Mouse (Mus musculus) embryonic facial prominence, embryonic 15.5 days (tissue): Measurements from ENCODE around the gene Agpat4. TPM values are rescaled to one million over a fixed set of nuclear protein-coding genes. Genes with fewer than 3 reads are reported as not detected.

Source experiments
- ATAC-seq: fragments of 200-750 bp; cut with Nextera tagmentation; 2 replicates; pipeline ENCODE4 v1.8.0; 2017; ENCODE audit warnings: low read depth, moderate TSS enrichment; ENCODE audit not compliant: insufficient number of reproducible peaks, low FRiP score, low TSS enrichment
- H3K27ac ChIP-seq: fragments of 300-500 bp; sonication (generic); replicated peaks from 2 replicates; pipeline ENCODE4 v1.5.1; 2015; ENCODE audit warnings: mild to moderate bottlenecking, inconsistent platforms
- H3K27me3 ChIP-seq: fragments of 300-500 bp; sonication (generic); 2 replicates; pipeline ENCODE4 v1.6.1; 2015; ENCODE audit warnings: inconsistent platforms
- H3K36me3 ChIP-seq: fragments of 300-500 bp; sonication (generic); 2 replicates; pipeline ENCODE4 v1.6.1; 2015; ENCODE audit warnings: mild to moderate bottlenecking, inconsistent platforms
- H3K4me1 ChIP-seq: fragments of 300-500 bp; sonication (generic); 2 replicates; pipeline ENCODE4 v1.6.1; 2015; ENCODE audit warnings: inconsistent platforms
- H3K4me2 ChIP-seq: fragments of 300-500 bp; sonication (generic); replicated peaks from 2 replicates; pipeline ENCODE4 v1.6.1; 2015; ENCODE audit warnings: mild to moderate bottlenecking, inconsistent platforms
- H3K4me3 ChIP-seq: fragments of 300-500 bp; sonication (generic); replicated peaks from 2 replicates; pipeline ENCODE4 v1.5.1; 2015; ENCODE audit warnings: mild to moderate bottlenecking, inconsistent platforms
- H3K9ac ChIP-seq: fragments of 300-500 bp; sonication (generic); 2 replicates; pipeline ENCODE4 v1.6.1; 2015; ENCODE audit warnings: inconsistent platforms
- H3K9me3 ChIP-seq: fragments of 300-500 bp; sonication (generic); replicated peaks from 2 replicates; pipeline ENCODE4 v1.6.1; 2016; ENCODE audit warnings: inconsistent platforms
- WGBS: fragments of 180-500 bp; shearing (Covaris S2); methylation state at CpG from one replicate; pipeline ENCODE4 v1.1.7; 2015; 5-methylcytosine and 5-hydroxymethylcytosine counted together
- polyA plus RNA-seq: library from polyadenylated mRNA; unstranded; fragments of >200 nt; fragmentation: Nextera tagmentation; extraction: Ambion mirVana; gene quantifications from 2 replicates; pipeline ENCODE4 v1.2.1, GENCODE M21; 2015

Gene Agpat4
- polyA plus RNA-seq, 1 experiment from 2014 or later = 51.3 TPM

DNA sequence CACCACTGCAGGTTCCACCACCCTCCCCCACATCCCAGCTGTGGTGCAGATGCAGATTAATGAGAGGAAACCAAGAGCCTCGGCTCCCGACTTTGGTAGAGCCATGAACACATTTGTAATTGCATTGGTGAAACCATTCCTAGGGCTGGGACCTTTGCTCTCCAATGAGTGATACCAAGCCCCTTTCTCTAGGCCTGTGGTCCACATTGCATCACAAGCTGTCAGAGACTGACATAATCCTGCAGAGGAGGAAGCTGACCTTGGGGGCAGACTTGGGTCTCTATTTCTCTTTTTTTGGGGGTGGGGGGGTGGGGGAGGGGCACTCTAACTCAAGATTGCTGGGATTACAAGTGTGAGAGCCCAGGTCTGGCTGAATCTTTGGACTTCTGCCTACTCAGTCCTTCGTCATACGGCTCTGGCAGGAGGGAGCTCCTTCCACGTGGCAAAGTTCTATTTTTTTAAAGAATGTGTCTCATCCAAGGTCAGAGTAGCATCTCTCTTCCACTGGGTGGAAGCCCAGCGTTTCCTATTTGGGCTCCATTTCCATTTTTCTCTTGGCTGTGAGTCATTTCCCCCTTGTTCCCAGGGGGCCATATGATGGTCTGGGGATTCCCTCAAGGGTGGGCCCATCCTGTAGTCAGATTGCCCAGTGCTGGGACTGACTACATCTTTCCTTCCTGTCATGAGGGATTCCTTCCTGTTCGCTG, 52.4 kb downstream of the Agpat4 start:
- H3K4me1 ChIP-seq = peaks cover 22% of the 10 kb centered on the region
- 0 out of 2 replicates have a peak, but pooled peaks cover 7% of the 10 kb centered on the region for H3K36me3 ChIP-seq
- H3K27me3 ChIP-seq = no peaks in the 10 kb centered on the region
- H3K4me3 ChIP-seq = no peak overlapping the region
- 49% methylated on average over 7 of the region's 7 CpGs for WGBS
- H3K4me2 ChIP-seq = no peak overlapping the region
- H3K9me3 ChIP-seq = no peaks in the 10 kb centered on the region
- H3K9ac ChIP-seq = no peak overlapping the region
- ATAC-seq = no peak
- H3K27ac ChIP-seq = no peak overlapping the region

DNA sequence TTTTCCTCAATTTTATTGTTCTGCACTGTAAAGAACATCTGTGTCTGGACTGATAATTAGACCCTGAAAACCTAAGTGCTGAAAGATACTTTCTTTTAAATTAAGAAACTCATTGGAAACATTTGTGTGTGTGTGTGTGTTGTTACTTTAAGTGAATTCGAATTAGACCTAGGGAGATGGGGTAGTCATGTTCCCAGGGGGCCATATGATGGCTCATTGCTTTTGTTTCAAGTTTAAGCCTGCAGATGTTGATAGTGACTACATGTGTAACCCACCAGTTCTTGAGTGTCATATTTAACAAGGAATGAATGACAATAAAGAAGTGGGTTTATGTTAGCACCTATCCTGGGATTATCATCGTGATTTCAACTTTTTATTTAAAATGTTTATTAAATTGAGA, 53.2 kb downstream of the Agpat4 start:
- 56% methylated on average over 2 of the region's 2 CpGs for WGBS
- H3K9ac ChIP-seq = no peak overlapping the region

DNA sequence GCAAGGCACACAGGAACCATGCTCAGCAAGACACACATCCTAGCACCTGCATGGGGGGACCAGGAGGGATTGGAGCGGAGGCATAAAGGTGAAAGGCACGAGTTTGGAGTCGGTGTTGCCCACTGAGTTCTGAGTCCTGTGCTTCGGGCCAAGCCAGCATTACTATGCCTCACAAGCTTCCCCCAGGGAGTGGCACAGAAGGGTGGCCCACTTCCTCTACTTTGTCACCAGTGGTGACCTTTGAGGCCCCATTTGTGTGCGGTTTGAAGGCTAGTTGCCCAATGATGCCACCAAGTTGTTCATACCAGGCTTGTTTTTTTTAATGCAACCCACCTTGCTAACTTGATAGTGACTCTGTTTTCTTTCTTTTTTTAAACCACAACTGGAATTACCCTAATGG, 55.7 kb downstream of the Agpat4 start:
- Histone ChIP-seq H3K4me2 (no peak overlapping the region), H3K9me3 (0 out of 2 replicates have a peak, but pooled peaks cover 3% of the 10 kb centered on the region), H3K27ac (no peak overlapping the region), H3K9ac (no peak overlapping the region), H3K4me1 (peaks cover 7% of the 10 kb centered on the region), H3K27me3 (no peaks in the 10 kb centered on the region), H3K4me3 (no peak overlapping the region), H3K36me3 (peaks cover 12% of the 10 kb centered on the region; the same call in 1 of the 2 replicates)
- 90% methylated on average over 5 of the region's 5 CpGs for WGBS
- ATAC-seq = no peak

More for the DNA sequence above, 53.2 kb downstream of the Agpat4 start:
- no peak for ATAC-seq
- Histone ChIP-seq H3K4me1 (peaks cover 22% of the 10 kb centered on the region), H3K4me3 (no peak overlapping the region), H3K27ac (no peak overlapping the region), H3K36me3 (0 out of 2 replicates have a peak, but pooled peaks cover 7% of the 10 kb centered on the region), H3K4me2 (no peak overlapping the region), H3K27me3 (no peaks in the 10 kb centered on the region), H3K9me3 (no peaks in the 10 kb centered on the region)

DNA sequence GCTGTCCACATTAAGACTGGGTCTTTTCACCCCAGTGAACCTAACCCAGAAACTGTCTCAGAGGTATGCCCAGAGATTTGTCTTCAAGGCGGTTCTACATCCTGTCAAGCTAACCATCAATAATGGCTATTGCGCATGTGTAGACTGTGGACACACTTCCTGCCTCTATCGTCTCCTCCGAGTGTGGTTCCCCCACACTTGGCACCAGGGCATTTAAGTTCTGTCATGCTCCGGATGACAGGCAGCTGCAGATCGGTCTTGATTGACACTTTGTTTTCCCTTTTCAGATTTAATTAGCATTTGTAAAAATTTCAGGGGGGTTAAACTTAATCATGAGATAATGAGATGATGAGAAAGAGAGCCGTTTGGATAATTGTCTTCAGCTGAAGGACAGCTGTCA, 56.4 kb downstream of the Agpat4 start:
- WGBS = 76% methylated on average over 7 of the region's 7 CpGs
- Histone ChIP-seq H3K27ac (no peak overlapping the region), H3K9me3 (0 out of 2 replicates have a peak, but pooled peaks cover 3% of the 10 kb centered on the region), H3K4me3 (no peak overlapping the region), H3K4me1 (peaks cover 3% of the 10 kb centered on the region; the same call in 1 of the 2 replicates), H3K9ac (no peak overlapping the region), H3K4me2 (no peak overlapping the region), H3K27me3 (no peaks in the 10 kb centered on the region), H3K36me3 (peaks cover 12% of the 10 kb centered on the region; the same call in 1 of the 2 replicates)
- no peak for ATAC-seq

- Histone ChIP-seq H3K4me1 (peaks cover 3% of the 10 kb centered on the region; the same call in 1 of the 2 replicates), H3K27me3 (no peaks in the 10 kb centered on the region), H3K4me2 (no peak overlapping the region), H3K4me3 (no peak overlapping the region), H3K27ac (no peak overlapping the region), H3K9me3 (0 out of 2 replicates have a peak, but pooled peaks cover 3% of the 10 kb centered on the region), H3K9ac (no peak overlapping the region), H3K36me3 (peaks cover 12% of the 10 kb centered on the region; the same call in 1 of the 2 replicates)
- WGBS = 89% methylated on average over 4 of the region's 4 CpGs
- ATAC-seq = no peak
These were observed 57.1 kb downstream of the Agpat4 start for GRCm38 (mm10) chr17:12175626-12176025.

DNA sequence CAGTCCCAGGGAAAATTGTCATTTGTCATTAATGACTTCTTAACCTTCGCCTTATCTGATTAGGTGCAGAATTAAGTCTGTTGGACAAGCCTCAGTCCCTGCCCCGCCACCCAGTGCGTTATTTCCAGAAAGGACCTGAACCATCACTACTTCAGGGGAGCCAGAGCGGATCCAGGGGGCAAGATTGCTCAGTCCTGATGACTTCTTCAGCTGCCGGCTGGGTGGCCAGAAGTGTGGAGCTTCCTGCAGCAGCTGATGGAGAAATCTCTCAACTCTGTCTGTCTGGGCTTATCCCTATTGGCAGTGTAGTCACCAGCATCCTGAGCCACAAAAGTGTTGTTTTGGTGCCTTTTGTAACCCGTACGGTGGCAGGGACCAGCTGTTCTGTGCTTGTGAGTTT, 60.8 kb downstream of the Agpat4 start:
- no peaks in the 10 kb centered on the region for H3K27me3 ChIP-seq
- peaks cover 8% of the 10 kb centered on the region; the same call in 1 of the 2 replicates for H3K36me3 ChIP-seq
- H3K4me2 ChIP-seq = no peak overlapping the region
- no peak overlapping the region for H3K27ac ChIP-seq
- H3K4me3 ChIP-seq = no peak overlapping the region
- no peak for ATAC-seq
- H3K9ac ChIP-seq = no peak overlapping the region
- WGBS = 86% methylated on average over 7 of the region's 7 CpGs
- H3K4me1 ChIP-seq = no peaks in the 10 kb centered on the region
- H3K9me3 ChIP-seq = 0 out of 2 replicates have a peak, but pooled peaks cover 3% of the 10 kb centered on the region

DNA sequence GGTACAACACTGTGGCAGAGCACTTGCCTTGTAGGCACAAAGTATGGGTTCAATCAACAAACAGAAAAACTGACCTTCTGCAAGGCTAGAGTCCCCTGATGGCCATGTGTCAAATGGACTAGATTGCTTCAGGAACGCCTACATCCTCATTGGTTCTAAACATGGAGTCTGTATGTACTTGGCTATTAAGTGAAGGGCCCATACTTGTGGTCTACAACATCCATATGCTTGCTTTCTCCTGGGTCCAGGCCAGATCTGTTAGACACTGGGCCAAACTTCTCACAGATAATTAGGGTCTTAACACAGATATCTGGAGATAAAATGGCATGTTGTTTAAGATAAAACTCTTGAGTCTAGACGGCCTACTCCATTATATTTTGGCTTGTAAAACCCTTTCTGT, 61.3 kb downstream of the Agpat4 start:
- 82% methylated on average over 2 of the region's 2 CpGs for WGBS
- H3K27ac ChIP-seq = no peak overlapping the region
- H3K4me2 ChIP-seq = no peak overlapping the region
- H3K36me3 ChIP-seq = peaks cover 5% of the 10 kb centered on the region; the same call in 1 of the 2 replicates
- no peak for ATAC-seq
- H3K4me3 ChIP-seq = no peak overlapping the region
- H3K27me3 ChIP-seq = no peaks in the 10 kb centered on the region
- no peak overlapping the region for H3K9ac ChIP-seq
- H3K4me1 ChIP-seq = no peaks in the 10 kb centered on the region
- H3K9me3 ChIP-seq = 0 out of 2 replicates have a peak, but pooled peaks cover 3% of the 10 kb centered on the region

GRCm38 (mm10) chr17:12182702-12183485, 64.4 kb downstream of the Agpat4 start:
- Histone ChIP-seq H3K27ac (no peak overlapping the region), H3K9ac (no peak overlapping the region), H3K4me1 (no peaks in the 10 kb centered on the region), H3K4me2 (no peak overlapping the region), H3K36me3 (no peaks in the 10 kb centered on the region), H3K4me3 (no peak overlapping the region), H3K27me3 (no peaks in the 10 kb centered on the region), H3K9me3 (no peaks in the 10 kb centered on the region)
- no peak for ATAC-seq
- WGBS = 77% methylated on average over 5 of the region's 5 CpGs

- 0 out of 2 replicates have a peak, but pooled peaks cover 2% of the 10 kb centered on the region for H3K36me3 ChIP-seq
- WGBS = 65% methylated on average over 8 of the region's 8 CpGs
These were observed 65.8 kb downstream of the Agpat4 start for GRCm38 (mm10) chr17:12184283-12184682.

GRCm38 (mm10) chr17:12185855-12186254, 67.4 kb downstream of the Agpat4 start:
- Histone ChIP-seq H3K4me1 (no peaks in the 10 kb centered on the region), H3K4me2 (no peak overlapping the region), H3K36me3 (0 out of 2 replicates have a peak, but pooled peaks cover 2% of the 10 kb centered on the region), H3K9ac (no peak overlapping the region), H3K9me3 (no peaks in the 10 kb centered on the region), H3K4me3 (no peak overlapping the region), H3K27ac (no peak overlapping the region), H3K27me3 (no peaks in the 10 kb centered on the region)
- no peak for ATAC-seq
- WGBS = 95% methylated on average over 4 of the region's 4 CpGs

More at GRCm38 (mm10) chr17:12184283-12184682, 65.8 kb downstream of the Agpat4 start:
- no peak overlapping the region for H3K9ac ChIP-seq
- no peaks in the 10 kb centered on the region for H3K9me3 ChIP-seq
- H3K27me3 ChIP-seq = no peaks in the 10 kb centered on the region
- no peaks in the 10 kb centered on the region for H3K4me1 ChIP-seq
- no peak overlapping the region for H3K4me2 ChIP-seq
- H3K27ac ChIP-seq = no peak overlapping the region
- no peak for ATAC-seq
- no peak overlapping the region for H3K4me3 ChIP-seq

- Histone ChIP-seq H3K4me3 (no peak overlapping the region), H3K9me3 (no peaks in the 10 kb centered on the region), H3K36me3 (0 out of 2 replicates have a peak, but pooled peaks cover 2% of the 10 kb centered on the region), H3K27ac (no peak overlapping the region), H3K27me3 (no peaks in the 10 kb centered on the region), H3K4me1 (no peaks in the 10 kb centered on the region), H3K9ac (no peak overlapping the region), H3K4me2 (no peak overlapping the region)
- WGBS = 67% methylated on average over 3 of the region's 3 CpGs
- ATAC-seq = no peak
These were observed 67.8 kb downstream of the Agpat4 start for GRCm38 (mm10) chr17:12186341-12186740.
